In the genomic region with DNA sequence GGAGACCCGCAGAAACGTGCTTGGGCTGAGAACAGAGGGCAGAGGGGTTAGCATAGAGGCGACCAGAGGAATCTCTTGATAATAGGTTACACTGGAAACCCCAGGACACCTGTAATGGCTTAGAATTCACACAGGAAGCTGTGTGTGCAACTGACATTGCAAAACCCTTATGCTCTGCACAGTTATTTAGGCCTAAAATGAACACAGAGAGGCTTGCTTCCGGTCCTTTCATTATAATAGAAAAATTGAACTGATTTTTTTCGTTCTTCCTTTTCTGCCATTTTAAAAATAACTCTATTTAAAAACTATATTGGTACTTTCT, we compare ENCODE assay signal across 7 mouse cellular contexts. TPM values are rescaled to one million over a fixed set of nuclear protein-coding genes. Genes with fewer than 3 reads are reported as not detected.
DNase-seq lines count a peak whose midpoint lies in the region; ATAC-seq lines count a peak whose summit lies in the region.

No protein-coding gene starts in this region.

- H3K4me3 ChIP-seq in forebrain, embryonic 11.5 days (ENCODE audit: low read depth, low read length): peak overlapping the region; percentile 71
- peak overlapping the region; percentile 80 for H3K4me3 ChIP-seq in limb, embryonic 15.5 days
- peak overlapping the region; percentile 89 for H3K4me3 ChIP-seq in stomach, embryonic 16.5 days (replicated peaks; ENCODE audit: low read length)

- ATAC-seq in forebrain, embryonic 11.5 days (replicated peaks; ENCODE audit: low FRiP score): no peak
- ATAC-seq in limb, embryonic 15.5 days (ENCODE audit: insufficient number of reproducible peaks, low FRiP score, low TSS enrichment, low read depth): no peak
- ATAC-seq in stomach, embryonic 16.5 days (ENCODE audit: insufficient read depth, low FRiP score): no peak

- WGBS in forebrain, embryonic 11.5 days: 13% methylated on average over 5 of the region's 5 CpGs
- WGBS in limb, embryonic 15.5 days: 11% methylated on average over 5 of the region's 5 CpGs
- 10% methylated on average over 5 of the region's 5 CpGs for WGBS in stomach, embryonic 16.5 days

- H3K27ac ChIP-seq in forebrain, embryonic 11.5 days (ENCODE audit: low read depth, low read length): no peak overlapping the region
- peak overlapping the region; percentile 98 for H3K27ac ChIP-seq in limb, embryonic 15.5 days
- peak overlapping the region; percentile 98 for H3K27ac ChIP-seq in stomach, embryonic 16.5 days (ENCODE audit: low read length)

- H3K36me3 ChIP-seq in forebrain, embryonic 11.5 days (ENCODE audit: control insufficient read depth, insufficient read depth, low read length): no peaks in the 10 kb centered on the region
- no peaks in the 10 kb centered on the region for H3K36me3 ChIP-seq in limb, embryonic 15.5 days
- no peaks in the 10 kb centered on the region for H3K36me3 ChIP-seq in stomach, embryonic 16.5 days (ENCODE audit: control insufficient read depth, insufficient read depth, low read length)

- DNase-seq in spleen, adult 12 weeks (ENCODE audit: low spot score): peak; percentile 12
- no peak for DNase-seq in spleen, postnatal 4 days (ENCODE audit: low spot score in 2 of 2)
- DNase-seq in forebrain, embryonic 11.5 days (ENCODE audit: low spot score): no peak
- DNase-seq in ovary, postnatal 36 days (ENCODE audit: low spot score): no peak
- DNase-seq in kidney, postnatal 4 days: no peak

- H3K9ac ChIP-seq in forebrain, embryonic 11.5 days (ENCODE audit: low read length): peak overlapping the region; percentile 83
- H3K9ac ChIP-seq in limb, embryonic 15.5 days: no peak overlapping the region
- H3K9ac ChIP-seq in stomach, embryonic 16.5 days (ENCODE audit: low read length): peak overlapping the region; percentile 92

- no peaks in the 10 kb centered on the region for H3K27me3 ChIP-seq in forebrain, embryonic 11.5 days (ENCODE audit: control insufficient read depth, insufficient read depth, low read length)
- H3K27me3 ChIP-seq in limb, embryonic 15.5 days: peaks cover 2% of the 10 kb centered on the region; the same call in 1 of the 2 replicates
- H3K27me3 ChIP-seq in stomach, embryonic 16.5 days (ENCODE audit: control insufficient read depth, insufficient read depth, low read length): no peaks in the 10 kb centered on the region

- H3K9me3 ChIP-seq in forebrain, embryonic 11.5 days (ENCODE audit: control insufficient read depth, low read length): no peaks in the 10 kb centered on the region
- no peaks in the 10 kb centered on the region for H3K9me3 ChIP-seq in limb, embryonic 15.5 days
- no peaks in the 10 kb centered on the region for H3K9me3 ChIP-seq in stomach, embryonic 16.5 days (replicated peaks; ENCODE audit: control insufficient read depth, low read length)

- H3K4me2 ChIP-seq in forebrain, embryonic 11.5 days (ENCODE audit: low read depth, low read length, severe bottlenecking): peak overlapping the region; percentile 100
- H3K4me2 ChIP-seq in limb, embryonic 15.5 days: peak overlapping the region; percentile 97
- H3K4me2 ChIP-seq in stomach, embryonic 16.5 days (ENCODE audit: low read depth, low read length): peak overlapping the region; percentile 94

- H3K4me1 ChIP-seq in forebrain, embryonic 11.5 days (replicated peaks; ENCODE audit: control insufficient read depth, insufficient read depth, low read length): no peaks in the 10 kb centered on the region
- 0 out of 2 replicates have a peak, but pooled peaks cover 11% of the 10 kb centered on the region for H3K4me1 ChIP-seq in limb, embryonic 15.5 days
- 0 out of 2 replicates have a peak, but pooled peaks cover 2% of the 10 kb centered on the region for H3K4me1 ChIP-seq in stomach, embryonic 16.5 days (ENCODE audit: control insufficient read depth, insufficient read depth, low read length)

RNA-seq across cellular contexts. Expression of a gene that starts 2.3 kb away (rescaled TPM):
- polyA plus RNA-seq in forebrain, embryonic 11.5 days (2014; fragmentation: Nextera tagmentation; extraction: Ambion mirVana): 3.6 and 4.7 TPM in 2 replicates
- 7.9 and 9.1 TPM in 2 replicates for polyA plus RNA-seq in limb, embryonic 15.5 days (2015; fragmentation: Nextera tagmentation; extraction: Ambion mirVana)
- polyA plus RNA-seq in stomach, embryonic 16.5 days (2015; fragmentation: Nextera tagmentation; extraction: Ambion mirVana): 5.6 and 6.2 TPM in 2 replicates
